Mouse (Mus musculus): ENCODE measurements around the gene Gm45062.

- no peak for TF ChIP-seq POLR2A (IDR thresholded peaks at IDR 0.05; ENCODE audit: low read depth, low read length)
- no peak for TF ChIP-seq CTCF (IDR thresholded peaks at IDR 0.05; ENCODE audit: extremely low read depth, insufficient read depth, insufficient read length, insufficient replicate concordance)
These were observed 57.0 kb downstream of the Gm45062 start for GRCm38 (mm10) chr6:8316201-8316600.

Measured in spleen, adult 2 months (tissue).